Mouse (Mus musculus): ENCODE measurements around the gene Rfx1. TPM values are rescaled to one million over a fixed set of nuclear protein-coding genes. Genes with fewer than 3 reads are reported as not detected.

Rfx1 gene
- 0.64 TPM for polyA plus RNA-seq (2014; fragmentation: Illumina TruSeq; extraction: RNeasy Lipid Tissue Mini Kit (QIAGEN cat#74804); ENCODE audit: low read depth, low replicate concordance)

DNA sequence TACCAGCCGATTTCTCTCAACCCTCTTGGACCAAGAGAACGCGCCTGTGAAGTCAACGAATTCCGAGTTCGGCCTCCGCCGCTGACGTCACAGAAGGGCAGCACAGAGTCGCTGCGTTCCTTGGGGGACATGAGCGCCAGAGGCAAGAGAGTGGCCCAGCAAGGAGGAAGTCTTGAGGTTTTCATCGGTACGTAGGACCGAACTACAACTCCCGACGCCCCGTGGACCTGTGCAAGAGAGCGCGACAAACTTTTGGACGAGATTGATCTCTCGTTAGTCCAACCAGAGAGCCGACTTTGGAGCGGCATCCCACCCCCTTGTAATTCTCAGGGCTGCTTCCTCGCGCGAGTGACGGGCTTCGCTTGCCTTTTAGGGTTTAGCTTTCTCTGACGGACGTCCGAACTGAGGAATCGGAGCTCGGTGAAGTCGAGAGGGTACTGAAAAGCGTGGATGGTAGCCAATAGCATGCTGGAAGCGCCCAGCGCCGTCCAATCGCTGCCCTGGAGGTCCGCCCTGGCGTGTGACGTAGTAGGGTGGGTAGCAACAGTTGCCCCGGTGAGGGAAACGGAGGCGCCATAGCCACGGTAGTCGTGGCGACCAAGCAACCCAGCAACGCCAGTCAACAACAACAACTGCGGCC lies at the start of gene Rfx1:
Gene Rfx1, plus strand, starts transcription at position 544 of the 640 bp plus-strand sequence.

DNA sequence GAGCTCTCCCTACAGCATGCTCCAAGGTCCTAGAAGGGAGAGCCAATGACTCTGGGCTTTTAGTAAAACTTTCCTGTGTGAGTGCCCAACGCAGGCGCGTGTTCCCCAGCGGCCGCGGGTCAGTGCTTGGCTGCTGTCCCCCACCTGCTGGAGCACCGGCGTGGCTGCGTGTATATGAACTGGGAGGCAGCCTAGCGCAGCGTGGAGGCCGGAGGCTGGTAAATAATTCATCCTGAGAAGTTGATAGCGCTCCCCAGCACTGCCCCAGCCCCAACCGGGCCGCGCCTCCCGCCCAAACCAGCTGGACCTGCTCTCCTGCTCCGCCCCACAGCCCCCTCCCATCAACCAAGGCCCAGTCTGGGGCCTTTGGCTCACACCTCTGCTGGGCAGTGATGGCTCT lies 45.5 kb upstream of the Rfx1 start, which contains the start of gene Palm3:
Gene Palm3, plus strand, starts transcription at position 376 of the 400 bp plus-strand sequence.

GRCm38 (mm10) chr8:84042066-84042947 lies 24.3 kb upstream of the Rfx1 start, which contains the start of gene Il27ra:
Gene Il27ra (minus strand): TSS chr8:84042589.

DNA sequence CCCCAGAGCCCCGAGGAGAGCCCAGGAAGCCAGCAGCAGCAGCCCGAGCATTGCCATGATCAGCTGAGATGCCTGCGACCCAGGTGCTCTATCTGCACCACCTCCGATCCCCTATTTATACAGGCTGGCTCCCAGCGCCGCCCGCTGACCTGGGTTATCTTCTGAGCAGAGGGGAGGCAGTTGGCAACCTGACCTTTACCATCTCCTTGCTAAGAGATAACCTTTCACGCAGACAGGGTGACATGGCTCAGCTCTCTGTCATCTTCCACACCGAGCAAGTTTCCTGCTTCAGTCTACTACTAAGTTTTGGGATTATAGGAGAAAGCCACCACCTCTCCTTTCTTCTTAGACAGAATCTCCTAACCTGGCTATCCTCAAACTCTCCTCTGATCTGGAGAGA lies 21.7 kb upstream of the Rfx1 start, which contains the start of gene Rln3:
Gene Rln3, minus strand, starts transcription at position 101 of the 400 bp plus-strand sequence.

DNA sequence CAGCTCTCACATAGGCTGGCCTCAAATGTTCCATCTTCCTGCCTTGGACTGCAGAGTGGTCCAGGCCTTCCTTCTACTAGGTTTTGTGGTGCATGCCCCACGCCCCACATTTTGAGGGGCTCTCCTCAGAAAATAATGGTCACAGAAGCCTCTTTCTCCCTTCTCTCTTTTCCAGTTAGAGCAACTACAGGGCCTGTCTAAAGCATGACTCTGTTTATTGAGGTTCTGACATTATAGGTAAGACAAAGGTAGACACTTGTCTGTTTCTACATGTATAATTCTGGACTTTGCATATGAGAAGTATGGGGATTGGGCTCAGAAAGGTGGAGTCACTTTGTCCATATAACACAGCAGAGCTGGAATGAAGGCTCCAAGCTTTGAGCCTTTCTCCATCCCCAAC lies 1.6 kb upstream of the Rfx1 start, which contains the start of gene Gm10643:
Gene Gm10643, minus strand, starts transcription at position 101 of the 400 bp plus-strand sequence.

DNA sequence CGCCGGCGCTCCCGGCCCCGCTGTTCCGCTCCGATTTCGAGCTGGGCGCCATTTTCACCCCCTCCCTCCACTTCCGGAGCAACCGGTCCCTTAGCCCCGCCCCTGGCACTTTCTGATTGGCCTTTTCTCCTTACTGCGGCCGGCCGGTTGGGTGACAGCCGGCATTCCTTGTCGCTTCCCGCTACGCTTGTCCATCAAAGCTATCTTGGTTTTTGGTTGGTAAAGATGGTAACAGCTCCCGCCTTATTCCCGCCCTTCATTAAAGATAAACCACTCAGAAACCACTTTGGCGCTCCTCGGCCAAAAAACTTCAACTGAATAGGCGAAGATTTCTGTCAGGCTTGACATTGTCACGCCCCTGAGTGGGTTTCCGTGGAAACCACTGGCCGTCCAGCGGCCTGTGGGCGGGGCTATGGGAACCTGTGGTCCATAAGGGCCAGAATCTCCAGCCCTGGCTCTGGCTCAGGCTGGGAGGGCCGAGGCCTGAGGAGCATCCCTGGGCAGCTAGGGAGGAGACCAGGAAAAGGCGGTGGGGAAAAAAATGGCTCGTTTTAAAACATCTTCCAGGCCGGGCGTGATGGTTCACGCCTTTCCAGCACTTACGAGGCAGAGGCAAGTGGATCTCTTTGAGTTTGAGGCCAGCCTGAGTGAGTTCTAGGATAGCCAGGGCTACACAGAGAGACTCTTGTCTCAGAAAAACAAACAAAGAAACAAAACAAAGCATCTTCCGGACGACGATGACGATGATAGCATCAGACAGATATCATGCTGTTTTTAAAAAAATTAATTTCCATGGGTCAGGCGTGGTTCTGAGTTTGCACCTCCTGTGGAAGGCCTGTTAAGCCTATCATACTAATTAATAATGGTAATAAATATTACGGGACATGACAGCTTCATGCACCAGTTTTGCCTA lies 38.3 kb downstream of the Rfx1 start, which contains the start of gene Dcaf15:
Gene Dcaf15, minus strand, starts transcription at position 72 of the 913 bp plus-strand sequence.

DNA sequence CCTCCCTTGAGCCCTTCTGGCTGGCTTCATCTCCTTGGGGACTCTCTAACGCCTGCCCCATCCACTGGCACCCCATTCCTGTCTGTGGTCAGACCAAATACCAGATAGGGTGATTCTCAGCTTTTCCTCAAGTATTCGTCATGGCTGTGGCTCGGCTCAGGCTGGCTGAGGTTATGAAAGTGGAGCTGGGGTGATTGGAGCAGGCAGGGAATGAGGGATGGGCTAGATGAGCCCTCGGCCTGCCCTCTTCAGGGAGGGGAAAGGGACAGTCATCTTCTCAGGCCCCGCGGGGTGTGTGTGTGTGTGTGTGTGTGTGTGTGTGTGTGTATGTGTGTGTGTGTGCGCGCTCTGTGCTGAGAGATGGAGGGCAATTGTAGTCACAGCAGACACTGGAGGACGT lies 59.0 kb downstream of the Rfx1 start, which contains the start of gene Podnl1:
Gene Podnl1, plus strand, starts transcription at position 334 of the 400 bp plus-strand sequence.

Other genes starting within 250 kb of the Rfx1 start
- 7.5 TPM for gene Adgrl1, start 166.7 kb upstream of the Rfx1 start, polyA plus RNA-seq (2014; fragmentation: Illumina TruSeq; extraction: RNeasy Lipid Tissue Mini Kit (QIAGEN cat#74804); ENCODE audit: low read depth, low replicate concordance)
- 0.35 TPM for gene Gm10644, start 111.6 kb upstream of the Rfx1 start, polyA plus RNA-seq (2014; fragmentation: Illumina TruSeq; extraction: RNeasy Lipid Tissue Mini Kit (QIAGEN cat#74804); ENCODE audit: low read depth, low replicate concordance)
- 1.7 TPM for gene Asf1b, start 111.3 kb upstream of the Rfx1 start, polyA plus RNA-seq (2014; fragmentation: Illumina TruSeq; extraction: RNeasy Lipid Tissue Mini Kit (QIAGEN cat#74804); ENCODE audit: low read depth, low replicate concordance)
- 56.5 TPM for gene Prkaca, start 93.8 kb upstream of the Rfx1 start, polyA plus RNA-seq (2014; fragmentation: Illumina TruSeq; extraction: RNeasy Lipid Tissue Mini Kit (QIAGEN cat#74804); ENCODE audit: low read depth, low replicate concordance)
- gene Samd1, start 69.2 kb upstream of the Rfx1 start, polyA plus RNA-seq (2014; fragmentation: Illumina TruSeq; extraction: RNeasy Lipid Tissue Mini Kit (QIAGEN cat#74804); ENCODE audit: low read depth, low replicate concordance): 4.4 TPM
- gene 1700067K01Rik, start 65.3 kb upstream of the Rfx1 start, polyA plus RNA-seq (2014; fragmentation: Illumina TruSeq; extraction: RNeasy Lipid Tissue Mini Kit (QIAGEN cat#74804); ENCODE audit: low read depth, low replicate concordance): not detected
- not detected for gene 2210011C24Rik, start 54.7 kb upstream of the Rfx1 start, polyA plus RNA-seq (2014; fragmentation: Illumina TruSeq; extraction: RNeasy Lipid Tissue Mini Kit (QIAGEN cat#74804); ENCODE audit: low read depth, low replicate concordance)
- 0.76 TPM for gene Palm3, start 45.4 kb upstream of the Rfx1 start, polyA plus RNA-seq (2014; fragmentation: Illumina TruSeq; extraction: RNeasy Lipid Tissue Mini Kit (QIAGEN cat#74804); ENCODE audit: low read depth, low replicate concordance)
- 0.35 TPM for gene Il27ra, start 24.2 kb upstream of the Rfx1 start, polyA plus RNA-seq (2014; fragmentation: Illumina TruSeq; extraction: RNeasy Lipid Tissue Mini Kit (QIAGEN cat#74804); ENCODE audit: low read depth, low replicate concordance)
- not detected for gene Rln3, start 21.8 kb upstream of the Rfx1 start, polyA plus RNA-seq (2014; fragmentation: Illumina TruSeq; extraction: RNeasy Lipid Tissue Mini Kit (QIAGEN cat#74804); ENCODE audit: low read depth, low replicate concordance)
- 2.3 TPM for gene Gm10643, start 1.7 kb upstream of the Rfx1 start, polyA plus RNA-seq (2014; fragmentation: Illumina TruSeq; extraction: RNeasy Lipid Tissue Mini Kit (QIAGEN cat#74804); ENCODE audit: low read depth, low replicate concordance)
- 1.3 TPM for gene Dcaf15, start 37.9 kb downstream of the Rfx1 start, polyA plus RNA-seq (2014; fragmentation: Illumina TruSeq; extraction: RNeasy Lipid Tissue Mini Kit (QIAGEN cat#74804); ENCODE audit: low read depth, low replicate concordance)
- not detected for gene Podnl1, start 59.2 kb downstream of the Rfx1 start, polyA plus RNA-seq (2014; fragmentation: Illumina TruSeq; extraction: RNeasy Lipid Tissue Mini Kit (QIAGEN cat#74804); ENCODE audit: low read depth, low replicate concordance)
- gene Cc2d1a, start 81.1 kb downstream of the Rfx1 start, polyA plus RNA-seq (2014; fragmentation: Illumina TruSeq; extraction: RNeasy Lipid Tissue Mini Kit (QIAGEN cat#74804); ENCODE audit: low read depth, low replicate concordance): 0.35 TPM
- not detected for gene 4930432K21Rik, start 81.2 kb downstream of the Rfx1 start, polyA plus RNA-seq (2014; fragmentation: Illumina TruSeq; extraction: RNeasy Lipid Tissue Mini Kit (QIAGEN cat#74804); ENCODE audit: low read depth, low replicate concordance)
- gene Nanos3, start 118.4 kb downstream of the Rfx1 start, polyA plus RNA-seq (2014; fragmentation: Illumina TruSeq; extraction: RNeasy Lipid Tissue Mini Kit (QIAGEN cat#74804); ENCODE audit: low read depth, low replicate concordance): not detected
- gene Zswim4, start 170.2 kb downstream of the Rfx1 start, polyA plus RNA-seq (2014; fragmentation: Illumina TruSeq; extraction: RNeasy Lipid Tissue Mini Kit (QIAGEN cat#74804); ENCODE audit: low read depth, low replicate concordance): 0.52 TPM
- 5.3 TPM for gene D8Ertd738e, start 182.9 kb downstream of the Rfx1 start, polyA plus RNA-seq (2014; fragmentation: Illumina TruSeq; extraction: RNeasy Lipid Tissue Mini Kit (QIAGEN cat#74804); ENCODE audit: low read depth, low replicate concordance)
- 4.1 TPM for gene Mri1, start 190.5 kb downstream of the Rfx1 start, polyA plus RNA-seq (2014; fragmentation: Illumina TruSeq; extraction: RNeasy Lipid Tissue Mini Kit (QIAGEN cat#74804); ENCODE audit: low read depth, low replicate concordance)
- gene Ccdc130, start 203.5 kb downstream of the Rfx1 start, polyA plus RNA-seq (2014; fragmentation: Illumina TruSeq; extraction: RNeasy Lipid Tissue Mini Kit (QIAGEN cat#74804); ENCODE audit: low read depth, low replicate concordance): 5.3 TPM